Mouse (Mus musculus): ENCODE results near the gene 4930402K13Rik. TPM values are rescaled to one million over a fixed set of nuclear protein-coding genes. Genes with fewer than 3 reads are reported as not detected.
"Not testable (repeated sequence)": the region's sequence is repeated elsewhere in the genome, so short reads cannot be mapped to it uniquely, and the experiment has no call there.

Gene 4930402K13Rik
- not detected in 2 replicates for total RNA-seq (2014; fragmentation: Nextera tagmentation)
- total RNA-seq (2017): 0.05 TPM in 1 of 2 replicates, not detected in the other
- polyA plus RNA-seq (2012): not detected in 2 replicates

GRCm38 (mm10) chrX:9104262-9104661, at the start of gene 4930402K13Rik:
Gene 4930402K13Rik, plus strand, starts transcription at chrX:9104562.
- Histone ChIP-seq H3K36me3 (replicated peaks) (no peaks in the 10 kb centered on the region), H3K27me3 (ENCODE audit: insufficient read depth, low read length) (no peaks in the 10 kb centered on the region), H3K4me3 (ENCODE audit: low read depth, low read length) (no peak within 1 kb of the TSS), H3K9me3 (replicated peaks) (no peaks in the 10 kb centered on the region), H3K4me1 (ENCODE audit: insufficient read depth, low read depth, low read length) (no peaks in the 10 kb centered on the region)
- TF ChIP-seq POLR2AphosphoS5 (IDR thresholded peaks at IDR 0.05; ENCODE audit: insufficient replicate concordance, low read depth, low read length): no peak
- no peak for TF ChIP-seq TAL1 (conservative IDR thresholded peaks at IDR 0.05; ENCODE audit: low read depth, low read length)
- no peak for TF ChIP-seq GATA2 (IDR thresholded peaks at IDR 0.05; ENCODE audit: borderline replicate concordance, low read depth, low read length)
- no peak for TF ChIP-seq GATA1 (IDR thresholded peaks at IDR 0.05; ENCODE audit: borderline replicate concordance, low read length)
- no peak for TF ChIP-seq CTCF (IDR thresholded peaks at IDR 0.05; ENCODE audit: low read depth, low read length)
- ATAC-seq (ENCODE audit: extremely low read depth, insufficient number of reproducible peaks, low FRiP score, poor library complexity, severe bottlenecking) (no peak), DNase-seq (ENCODE audit: low spot score) (no peak)

- H3K4me1 ChIP-seq (ENCODE audit: insufficient read depth, low read depth, low read length); H3K27me3 ChIP-seq (ENCODE audit: insufficient read depth, low read length); H3K36me3 ChIP-seq (replicated peaks); DNase-seq (ENCODE audit: low spot score); ATAC-seq (ENCODE audit: extremely low read depth, insufficient number of reproducible peaks, low FRiP score, poor library complexity, severe bottlenecking); H3K9me3 ChIP-seq (replicated peaks); H3K4me3 ChIP-seq (ENCODE audit: low read depth, low read length): not testable (repeated sequence)
These were observed 43.4 kb upstream of the 4930402K13Rik start for GRCm38 (mm10) chrX:9060952-9061351.

GRCm38 (mm10) chrX:9062101-9062500, 42.3 kb upstream of the 4930402K13Rik start:
- no peak for ATAC-seq (ENCODE audit: extremely low read depth, insufficient number of reproducible peaks, low FRiP score, poor library complexity, severe bottlenecking)
- Histone ChIP-seq H3K4me1 (ENCODE audit: insufficient read depth, low read depth, low read length) (no peaks in the 10 kb centered on the region), H3K4me3 (ENCODE audit: low read depth, low read length) (no peak overlapping the region), H3K36me3 (replicated peaks) (no peaks in the 10 kb centered on the region), H3K27me3 (ENCODE audit: insufficient read depth, low read length) (no peaks in the 10 kb centered on the region), H3K9me3 (replicated peaks) (no peaks in the 10 kb centered on the region)
- TF ChIP-seq CTCF (IDR thresholded peaks at IDR 0.05; ENCODE audit: low read depth, low read length): no peak
- TF ChIP-seq GATA2 (IDR thresholded peaks at IDR 0.05; ENCODE audit: borderline replicate concordance, low read depth, low read length): no peak
- no peak for TF ChIP-seq POLR2AphosphoS5 (IDR thresholded peaks at IDR 0.05; ENCODE audit: insufficient replicate concordance, low read depth, low read length)
- no peak for TF ChIP-seq TAL1 (conservative IDR thresholded peaks at IDR 0.05; ENCODE audit: low read depth, low read length)
- TF ChIP-seq GATA1 (IDR thresholded peaks at IDR 0.05; ENCODE audit: borderline replicate concordance, low read length): no peak
- no peak for DNase-seq (ENCODE audit: low spot score)

GRCm38 (mm10) chrX:9062715-9063114, 41.6 kb upstream of the 4930402K13Rik start, which contains the start of gene Fthl17f:
Gene Fthl17f, plus strand, starts transcription at chrX:9063015.
- not testable (repeated sequence) for DNase-seq (ENCODE audit: low spot score); ATAC-seq (ENCODE audit: extremely low read depth, insufficient number of reproducible peaks, low FRiP score, poor library complexity, severe bottlenecking); H3K9me3 ChIP-seq (replicated peaks); H3K36me3 ChIP-seq (replicated peaks); H3K4me3 ChIP-seq (ENCODE audit: low read depth, low read length); H3K4me1 ChIP-seq (ENCODE audit: insufficient read depth, low read depth, low read length); H3K27me3 ChIP-seq (ENCODE audit: insufficient read depth, low read length)

- not testable (repeated sequence) for H3K4me1 ChIP-seq (ENCODE audit: insufficient read depth, low read depth, low read length); ATAC-seq (ENCODE audit: extremely low read depth, insufficient number of reproducible peaks, low FRiP score, poor library complexity, severe bottlenecking); H3K27me3 ChIP-seq (ENCODE audit: insufficient read depth, low read length); H3K36me3 ChIP-seq (replicated peaks); H3K9me3 ChIP-seq (replicated peaks); H3K4me3 ChIP-seq (ENCODE audit: low read depth, low read length); DNase-seq (ENCODE audit: low spot score)
These were observed 26.7 kb upstream of the 4930402K13Rik start for GRCm38 (mm10) chrX:9077699-9078098.

- H3K4me1 ChIP-seq (ENCODE audit: insufficient read depth, low read depth, low read length); ATAC-seq (ENCODE audit: extremely low read depth, insufficient number of reproducible peaks, low FRiP score, poor library complexity, severe bottlenecking); H3K9me3 ChIP-seq (replicated peaks); H3K36me3 ChIP-seq (replicated peaks); DNase-seq (ENCODE audit: low spot score); H3K27me3 ChIP-seq (ENCODE audit: insufficient read depth, low read length); H3K4me3 ChIP-seq (ENCODE audit: low read depth, low read length): not testable (repeated sequence)
These were observed 9.3 kb upstream of the 4930402K13Rik start for GRCm38 (mm10) chrX:9095066-9095465.

- ATAC-seq (ENCODE audit: extremely low read depth, insufficient number of reproducible peaks, low FRiP score, poor library complexity, severe bottlenecking): no peak
- H3K36me3 ChIP-seq (replicated peaks): no peaks in the 10 kb centered on the region
- TF ChIP-seq POLR2AphosphoS5 (IDR thresholded peaks at IDR 0.05; ENCODE audit: insufficient replicate concordance, low read depth, low read length) (no peak), CTCF (IDR thresholded peaks at IDR 0.05; ENCODE audit: low read depth, low read length) (no peak), GATA1 (IDR thresholded peaks at IDR 0.05; ENCODE audit: borderline replicate concordance, low read length) (no peak), GATA2 (IDR thresholded peaks at IDR 0.05; ENCODE audit: borderline replicate concordance, low read depth, low read length) (no peak), TAL1 (conservative IDR thresholded peaks at IDR 0.05; ENCODE audit: low read depth, low read length) (no peak)
- H3K9me3 ChIP-seq (replicated peaks): no peaks in the 10 kb centered on the region
- H3K4me1 ChIP-seq (ENCODE audit: insufficient read depth, low read depth, low read length): no peaks in the 10 kb centered on the region
- no peaks in the 10 kb centered on the region for H3K27me3 ChIP-seq (ENCODE audit: insufficient read depth, low read length)
- DNase-seq (ENCODE audit: low spot score): no peak
- H3K4me3 ChIP-seq (ENCODE audit: low read depth, low read length): no peak overlapping the region
These were observed 6.0 kb downstream of the 4930402K13Rik start for GRCm38 (mm10) chrX:9110381-9110780.

All from G1E (cell line).